Mouse (Mus musculus) testis, adult 2 months (tissue): ENCODE measurements at regions not wholly inside any gene's neighbourhood (a gene's known extent, or its start where the extent isn't known, plus 50 kb on each side); places are given as distances from the start of the nearest gene placed in this dataset.

Experiments
- H3K27ac ChIP-seq: fragments of 200-500 bp; 2 replicates; pipeline ENCODE4 v1.5.1; 2012; ENCODE audit warnings: low read depth, low read length; ENCODE audit not compliant: control insufficient read depth, insufficient read depth
- H3K27me3 ChIP-seq: fragments of 200-500 bp; 2 replicates; pipeline ENCODE4 v1.6.1; 2012; ENCODE audit warnings: mild to moderate bottlenecking, low read length, moderate library complexity; ENCODE audit not compliant: control insufficient read depth, insufficient read depth
- H3K36me3 ChIP-seq: fragments of 200-500 bp; 2 replicates; pipeline ENCODE4 v1.6.1; 2012; ENCODE audit warnings: mild to moderate bottlenecking, low read length; ENCODE audit not compliant: control insufficient read depth, insufficient read depth
- H3K4me1 ChIP-seq: fragments of 200-500 bp; 2 replicates; pipeline ENCODE4 v1.6.1; 2012; ENCODE audit warnings: low read length; ENCODE audit not compliant: control insufficient read depth, insufficient read depth
- H3K4me3 ChIP-seq: fragments of 200-500 bp; 2 replicates; pipeline ENCODE4 v1.5.1; 2012; ENCODE audit warnings: low read depth, mild to moderate bottlenecking, low read length, moderate library complexity, mixed read lengths; ENCODE audit not compliant: control insufficient read depth
- CTCF ChIP-seq: fragments of 200-500 bp; IDR thresholded peaks from 2 replicates; pipeline ENCODE4 v1.5.1; 2012; ENCODE audit warnings: low read depth, mild to moderate bottlenecking, inconsistent platforms, low read length, moderate library complexity; ENCODE audit not compliant: control insufficient read depth, insufficient read depth, insufficient replicate concordance
- POLR2A ChIP-seq: fragments of 200-500 bp; IDR thresholded peaks from 2 replicates; pipeline ENCODE4 v1.6.1; 2012; ENCODE audit warnings: low read depth, mild to moderate bottlenecking, inconsistent platforms, low read length, moderate library complexity; ENCODE audit not compliant: control insufficient read depth

DNA sequence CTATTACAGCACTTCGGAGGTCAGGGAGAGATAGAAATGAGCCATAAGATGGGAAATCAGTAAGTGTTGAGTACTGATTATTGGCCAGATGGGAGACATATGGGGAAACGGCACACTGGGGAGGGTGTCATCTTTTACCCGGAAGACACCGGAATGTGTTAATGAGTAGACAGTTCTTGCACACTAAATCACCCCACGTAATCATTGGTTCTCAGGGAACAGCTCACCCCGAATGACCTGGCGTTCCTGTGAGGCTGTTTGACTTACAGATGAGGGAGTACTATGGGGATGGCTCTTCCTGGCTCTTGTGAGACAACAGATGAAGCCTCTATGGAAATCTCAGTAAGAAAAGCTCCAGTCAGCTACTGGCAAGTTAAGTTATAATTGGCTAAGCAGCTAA, 127.5 kb downstream of the Cyp26b1 start:
- Histone ChIP-seq H3K4me3 (no peak overlapping the region), H3K27ac (no peak overlapping the region), H3K27me3 (no peaks in the 10 kb centered on the region), H3K36me3 (no peaks in the 10 kb centered on the region), H3K4me1 (no peaks in the 10 kb centered on the region)
- no peak for TF ChIP-seq CTCF
- no peak for TF ChIP-seq POLR2A

- Histone ChIP-seq H3K4me1 (no peaks in the 10 kb centered on the region), H3K27ac (no peak overlapping the region), H3K4me3 (no peak overlapping the region), H3K36me3 (no peaks in the 10 kb centered on the region), H3K27me3 (no peaks in the 10 kb centered on the region)
- TF ChIP-seq POLR2A (no peak), CTCF (no peak)
Measured at GRCm38 (mm10) chr6:84465596-84465995, 128.1 kb downstream of the Cyp26b1 start.

DNA sequence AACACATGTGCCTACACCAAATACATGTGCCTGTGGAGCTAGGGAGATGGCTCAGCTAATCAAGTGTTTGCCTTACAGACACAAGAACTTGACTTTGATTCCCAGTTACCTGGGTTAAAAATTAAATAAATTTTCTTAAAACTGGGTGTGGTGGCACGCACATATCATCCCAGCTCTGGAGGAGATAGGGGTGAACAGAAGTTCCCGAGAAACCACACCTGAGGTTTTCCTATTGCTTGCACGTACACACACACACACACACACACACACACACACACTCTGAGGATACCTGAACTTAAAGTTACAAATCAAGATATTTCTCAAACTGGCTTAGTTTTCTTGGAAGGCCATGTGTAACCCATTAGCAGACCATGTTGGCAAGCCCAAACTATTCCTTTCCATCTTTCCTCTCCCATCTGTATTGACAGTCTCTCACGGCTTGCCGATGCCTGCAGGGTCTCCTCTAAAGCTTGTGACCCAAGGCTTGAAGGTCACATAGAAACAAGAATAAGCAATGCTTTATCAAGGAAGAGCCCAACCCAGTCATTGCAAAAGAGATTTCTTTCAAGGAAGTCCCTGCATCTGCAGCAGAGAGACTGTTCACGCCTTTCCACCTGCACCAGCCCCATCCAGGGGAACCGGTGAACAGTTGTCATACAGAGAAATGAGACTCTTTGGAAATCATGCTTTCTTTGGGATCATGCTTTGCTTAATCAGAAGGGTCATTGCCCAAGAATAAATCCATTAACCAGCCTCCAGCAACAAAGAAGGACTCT, 129.9 kb downstream of the Cyp26b1 start:
- no peak overlapping the region for H3K27ac ChIP-seq
- H3K4me3 ChIP-seq: no peak overlapping the region
- TF ChIP-seq POLR2A (no peak), CTCF (no peak)
- no peaks in the 10 kb centered on the region for H3K27me3 ChIP-seq
- no peaks in the 10 kb centered on the region for H3K4me1 ChIP-seq
- H3K36me3 ChIP-seq: no peaks in the 10 kb centered on the region

- H3K4me1 ChIP-seq: no peaks in the 10 kb centered on the region
- no peaks in the 10 kb centered on the region for H3K27me3 ChIP-seq
- H3K4me3 ChIP-seq: no peak overlapping the region
- H3K36me3 ChIP-seq: no peaks in the 10 kb centered on the region
- no peak for TF ChIP-seq CTCF
- no peak for TF ChIP-seq POLR2A
- no peak overlapping the region for H3K27ac ChIP-seq
Measured at GRCm38 (mm10) chr6:84456803-84457202, 136.9 kb downstream of the Cyp26b1 start.

GRCm38 (mm10) chr6:84445093-84445492, 148.6 kb downstream of the Cyp26b1 start:
- no peak for TF ChIP-seq CTCF
- no peak for TF ChIP-seq POLR2A
- H3K27me3 ChIP-seq: no peaks in the 10 kb centered on the region
- no peaks in the 10 kb centered on the region for H3K36me3 ChIP-seq
- H3K4me1 ChIP-seq: no peaks in the 10 kb centered on the region
- H3K4me3 ChIP-seq: no peak overlapping the region
- H3K27ac ChIP-seq: no peak overlapping the region

DNA sequence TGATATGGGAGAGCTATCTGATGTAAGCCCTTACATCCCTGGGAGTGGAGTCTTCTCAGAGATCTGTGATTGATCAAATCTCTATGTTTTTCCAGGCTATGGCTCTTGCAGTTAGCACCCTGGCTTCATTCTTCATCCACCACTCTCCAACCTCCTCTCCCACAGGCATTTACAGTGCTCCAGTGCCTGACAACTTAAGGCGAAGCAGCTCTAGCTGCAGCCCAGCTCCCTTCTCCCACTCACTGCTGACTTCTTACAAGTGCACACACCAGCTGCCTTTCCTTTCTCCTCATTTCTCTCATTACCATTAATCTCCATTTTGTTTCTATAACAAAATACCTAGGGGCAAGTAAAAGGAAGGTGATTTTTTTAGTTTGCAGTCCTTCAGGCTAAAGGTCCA, 151.0 kb downstream of the Cyp26b1 start:
- TF ChIP-seq POLR2A (no peak), CTCF (no peak)
- no peak overlapping the region for H3K27ac ChIP-seq
- H3K27me3 ChIP-seq: no peaks in the 10 kb centered on the region
- no peaks in the 10 kb centered on the region for H3K36me3 ChIP-seq
- no peaks in the 10 kb centered on the region for H3K4me1 ChIP-seq
- H3K4me3 ChIP-seq: no peak overlapping the region

GRCm38 (mm10) chr6:84441721-84442480, 151.8 kb downstream of the Cyp26b1 start:
- no peaks in the 10 kb centered on the region for H3K36me3 ChIP-seq
- TF ChIP-seq CTCF (no peak), POLR2A (no peak)
- H3K27me3 ChIP-seq: no peaks in the 10 kb centered on the region
- no peak overlapping the region for H3K27ac ChIP-seq
- H3K4me1 ChIP-seq: no peaks in the 10 kb centered on the region
- no peak overlapping the region for H3K4me3 ChIP-seq
